Mouse (Mus musculus): ENCODE measurements around the gene Msh5. TPM values are rescaled to one million over a fixed set of nuclear protein-coding genes. Genes with fewer than 3 reads are reported as not detected.

Gene Msh5
- polyA plus RNA-seq, 1 experiment = 6.0 TPM

DNA sequence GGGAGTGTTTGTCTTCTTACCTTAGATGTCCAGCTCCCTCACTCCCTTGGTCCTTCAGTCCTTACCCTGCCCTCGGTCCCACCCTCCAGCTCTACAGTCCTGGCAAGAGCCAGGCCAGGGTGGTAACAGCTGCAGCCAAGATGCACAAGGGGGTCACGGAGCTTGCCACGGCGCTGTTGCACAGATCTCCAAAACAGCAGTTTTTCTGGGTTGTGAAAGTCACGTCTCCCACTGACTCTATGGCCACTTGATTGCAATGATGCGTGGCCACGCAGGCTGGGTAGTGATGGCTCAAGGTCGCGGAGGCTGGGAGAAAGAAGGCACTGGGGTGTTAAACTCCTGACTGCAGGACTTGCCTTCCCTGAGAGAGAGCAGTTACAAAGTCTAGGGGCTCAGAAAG, 24.9 kb upstream of the Msh5 start:
- TF ChIP-seq POLR2A (IDR thresholded peaks at IDR 0.05; ENCODE audit: borderline replicate concordance, extremely low read depth, low read depth, low read length) (no peak), CTCF (IDR thresholded peaks at IDR 0.05; ENCODE audit: insufficient read depth, low read length) (no peak)
- 73% methylated on average over 9 of the region's 9 CpGs for WGBS
- H3K4me1 ChIP-seq (ENCODE audit: control insufficient read depth, insufficient read depth, low read length) = no peaks in the 10 kb centered on the region
- DNase-seq = no peak
- H3K4me3 ChIP-seq (replicated peaks; ENCODE audit: extremely low read depth, low read depth, low read length) = no peak overlapping the region

DNA sequence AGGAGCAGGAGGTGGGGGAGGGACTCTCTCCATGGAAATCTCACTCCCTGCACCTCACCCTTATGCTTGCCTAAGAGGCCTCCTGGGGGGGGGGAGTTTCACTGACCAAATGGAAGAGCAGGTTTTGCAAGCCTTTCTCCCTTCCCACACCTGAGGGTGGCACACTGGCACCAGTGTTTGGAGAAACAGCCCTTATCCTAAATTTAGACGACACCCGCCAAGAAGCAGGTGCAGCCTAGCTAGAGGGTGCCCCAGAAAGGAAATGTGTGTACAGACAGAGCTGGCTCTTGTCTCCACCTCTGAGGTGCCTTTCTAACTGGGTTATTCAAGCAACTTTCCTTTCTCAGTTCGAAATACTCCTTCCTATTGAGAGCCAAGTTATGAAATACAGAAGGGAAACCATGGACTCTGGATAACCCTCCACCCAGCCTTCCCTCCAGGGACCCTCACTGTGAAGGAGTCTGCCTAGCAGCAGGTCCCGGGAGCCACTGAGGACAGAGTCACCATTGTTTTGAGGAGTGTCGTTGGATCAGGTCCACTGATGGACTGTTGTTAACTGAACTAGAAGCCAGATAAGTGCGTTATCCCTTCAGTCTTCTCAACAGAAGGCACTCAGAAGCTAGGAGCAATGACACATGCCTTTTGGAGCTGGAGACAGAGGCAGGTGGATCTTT, 24.1 kb upstream of the Msh5 start:
- Histone ChIP-seq H3K4me1 (ENCODE audit: control insufficient read depth, insufficient read depth, low read length) (no peaks in the 10 kb centered on the region), H3K4me3 (replicated peaks; ENCODE audit: extremely low read depth, low read depth, low read length) (no peak overlapping the region)
- 47% methylated on average over 6 of the region's 6 CpGs for WGBS
- TF ChIP-seq POLR2A (IDR thresholded peaks at IDR 0.05; ENCODE audit: borderline replicate concordance, extremely low read depth, low read depth, low read length) (no peak), CTCF (IDR thresholded peaks at IDR 0.05; ENCODE audit: insufficient read depth, low read length) (peak; percentile 21; the same call in 1 of the 2 replicates)
- no peak for DNase-seq

DNA sequence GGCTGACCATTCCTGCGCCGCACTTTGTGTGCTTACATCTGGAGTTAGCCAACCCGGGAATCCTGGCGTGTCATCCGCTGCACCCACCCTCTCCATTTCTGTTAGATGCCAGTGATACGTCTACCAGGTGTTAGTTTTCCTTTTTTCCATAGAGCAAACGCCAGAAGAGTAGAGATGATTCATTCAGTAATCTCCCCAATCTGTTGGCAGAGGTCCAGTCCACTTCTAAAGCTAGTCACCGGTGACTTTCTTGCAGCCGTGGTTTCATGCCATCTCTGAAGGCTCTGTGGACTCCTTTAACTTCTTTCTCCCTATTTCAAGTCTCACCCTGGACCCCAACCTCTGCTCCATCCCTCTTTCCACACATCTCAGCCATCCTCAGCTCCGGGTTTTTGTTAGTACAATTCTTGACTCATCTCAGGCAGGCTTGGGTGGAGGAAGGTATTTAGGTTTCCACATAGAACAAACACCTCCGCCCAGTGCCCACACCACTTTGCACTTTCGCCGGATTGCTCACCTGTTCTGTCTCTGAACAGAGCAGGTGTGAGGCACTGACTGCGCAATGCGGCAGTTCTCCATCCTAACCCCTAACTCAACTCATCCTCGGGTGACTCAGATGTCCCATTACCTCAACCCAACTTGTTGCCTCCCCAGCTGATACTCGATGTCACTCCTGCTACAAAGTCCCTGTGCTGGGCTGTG, 21.8 kb upstream of the Msh5 start:
- 53% methylated on average over 17 of the region's 17 CpGs for WGBS
- no peak for TF ChIP-seq CTCF (IDR thresholded peaks at IDR 0.05; ENCODE audit: insufficient read depth, low read length)
- peak; percentile 20; the same call in 1 of the 2 replicates for TF ChIP-seq POLR2A (IDR thresholded peaks at IDR 0.05; ENCODE audit: borderline replicate concordance, extremely low read depth, low read depth, low read length)
- H3K4me1 ChIP-seq (ENCODE audit: control insufficient read depth, insufficient read depth, low read length) = peaks cover 5% of the 10 kb centered on the region
- no peak overlapping the region for H3K4me3 ChIP-seq (replicated peaks; ENCODE audit: extremely low read depth, low read depth, low read length)
- DNase-seq = no peak

DNA sequence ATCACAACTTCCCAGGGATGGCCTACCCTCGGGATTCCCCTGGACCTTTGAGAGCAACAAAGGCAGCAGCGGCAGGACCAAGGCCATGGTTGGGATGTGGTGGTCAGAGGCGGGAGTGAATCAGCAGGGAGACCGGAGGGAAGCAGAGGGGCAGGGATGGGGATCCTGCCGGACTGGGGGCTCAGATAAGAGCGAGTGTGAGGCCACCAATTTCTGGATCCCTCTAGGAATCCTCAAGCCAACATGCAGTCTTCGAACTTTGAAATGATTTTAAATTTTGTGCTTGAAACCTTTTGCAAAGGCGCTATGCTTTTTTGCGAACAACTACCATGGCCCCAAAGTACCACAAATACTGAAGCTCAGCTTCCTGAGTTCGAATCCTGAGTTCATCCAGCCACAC, 19.5 kb upstream of the Msh5 start, which contains the start of gene Mpig6b:
Gene Mpig6b (minus strand): TSS at position 101 of the 400 bp plus-strand sequence.
- no peak for TF ChIP-seq POLR2A (IDR thresholded peaks at IDR 0.05; ENCODE audit: borderline replicate concordance, extremely low read depth, low read depth, low read length)
- Histone ChIP-seq H3K4me3 (replicated peaks; ENCODE audit: extremely low read depth, low read depth, low read length) (peak within 1 kb of the TSS; percentile 59), H3K4me1 (ENCODE audit: control insufficient read depth, insufficient read depth, low read length) (peaks cover 5% of the 10 kb centered on the region)
- no peak for DNase-seq
- WGBS = 69% methylated on average over 10 of the region's 10 CpGs

DNA sequence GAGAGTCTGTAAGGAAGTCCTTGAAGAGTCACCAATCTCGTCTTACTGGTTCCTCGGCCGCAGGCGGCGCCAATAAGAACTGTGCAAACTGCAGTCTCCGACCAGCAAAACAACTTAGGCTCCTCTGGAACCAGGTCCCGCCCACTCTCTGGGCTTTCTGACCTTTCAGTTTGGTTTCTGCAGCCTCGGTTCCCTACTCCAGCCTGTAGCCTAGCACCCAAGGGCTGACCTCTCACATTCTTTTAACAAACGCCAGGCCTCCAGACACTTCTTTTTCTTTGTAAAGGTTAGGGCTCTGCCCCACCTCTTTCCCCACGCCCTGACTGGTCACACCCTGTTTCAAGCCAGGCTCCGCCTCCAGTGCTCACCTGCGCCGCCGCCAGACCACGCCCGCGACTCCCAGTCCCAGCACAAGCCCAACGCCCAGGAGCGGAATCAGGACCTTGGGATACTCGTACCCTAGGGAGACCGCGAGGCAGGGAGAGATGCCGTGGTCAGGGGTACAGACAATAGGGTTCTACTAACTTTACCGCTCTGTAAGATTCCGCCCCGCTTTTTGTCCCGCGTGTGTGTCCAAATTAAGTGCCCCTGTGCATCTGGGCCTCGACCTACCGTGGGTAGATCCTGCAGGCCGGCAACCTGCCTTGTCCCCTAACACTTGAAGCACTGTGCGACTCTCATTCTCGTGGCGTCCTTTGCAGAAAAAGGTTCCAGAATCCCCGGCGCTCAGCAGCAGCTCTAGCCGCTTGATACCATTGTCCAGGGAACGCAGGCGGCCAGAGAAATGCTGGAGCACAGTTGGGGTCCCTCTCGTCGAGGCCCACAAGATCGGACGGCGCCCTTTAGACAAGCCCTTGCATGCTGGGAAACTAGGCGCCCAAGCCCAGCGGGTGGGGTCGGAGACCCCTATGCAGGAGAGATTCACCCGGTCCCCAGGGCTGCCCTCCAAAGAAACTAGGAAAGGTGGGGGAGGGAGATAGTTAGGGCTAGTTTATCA, 18.7 kb upstream of the Msh5 start, which contains the start of gene Ly6g6c:
Gene Ly6g6c (plus strand): TSS at position 438 of the 997 bp plus-strand sequence.
- Histone ChIP-seq H3K4me1 (ENCODE audit: control insufficient read depth, insufficient read depth, low read length) (peaks cover 8% of the 10 kb centered on the region), H3K4me3 (replicated peaks; ENCODE audit: extremely low read depth, low read depth, low read length) (peak within 1 kb of the TSS; percentile 59)
- 4% methylated on average over 48 of the region's 48 CpGs for WGBS
- TF ChIP-seq POLR2A (IDR thresholded peaks at IDR 0.05; ENCODE audit: borderline replicate concordance, extremely low read depth, low read depth, low read length) = peak; percentile 38; the same call in 1 of the 2 replicates
- TF ChIP-seq CTCF (IDR thresholded peaks at IDR 0.05; ENCODE audit: insufficient read depth, low read length) = no peak
- peak; percentile 78 for DNase-seq

DNA sequence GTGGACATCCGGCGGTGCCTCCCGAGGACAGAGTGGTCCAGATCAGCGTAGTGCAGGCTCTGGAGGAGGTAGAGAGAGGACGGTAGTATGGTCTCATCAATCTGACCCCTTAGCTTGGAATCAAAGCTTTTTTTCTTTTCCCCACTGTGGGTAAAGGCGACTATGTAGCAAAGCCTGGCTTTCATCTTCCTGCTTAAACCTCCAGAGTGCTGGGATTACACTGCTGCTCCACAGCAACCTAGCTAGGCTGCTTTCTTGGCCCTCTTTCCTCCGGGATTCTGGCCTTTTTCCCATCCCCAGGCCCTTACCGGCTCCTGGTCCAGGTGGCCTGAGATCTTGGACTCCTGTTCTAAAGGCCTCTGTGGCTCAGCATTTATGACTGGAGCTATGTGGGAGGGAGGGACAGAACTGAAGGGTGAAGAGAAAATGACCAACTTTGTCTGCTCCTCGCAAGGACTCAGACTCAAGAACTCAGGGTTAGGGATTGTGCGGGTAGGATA, 17.9 kb upstream of the Msh5 start:
- no peak overlapping the region for H3K4me3 ChIP-seq (replicated peaks; ENCODE audit: extremely low read depth, low read depth, low read length)
- H3K4me1 ChIP-seq (ENCODE audit: control insufficient read depth, insufficient read depth, low read length) = peaks cover 11% of the 10 kb centered on the region
- 37% methylated on average over 10 of the region's 10 CpGs for WGBS
- TF ChIP-seq CTCF (IDR thresholded peaks at IDR 0.05; ENCODE audit: insufficient read depth, low read length) (no peak), POLR2A (IDR thresholded peaks at IDR 0.05; ENCODE audit: borderline replicate concordance, extremely low read depth, low read depth, low read length) (no peak)
- peak; percentile 41 for DNase-seq

DNA sequence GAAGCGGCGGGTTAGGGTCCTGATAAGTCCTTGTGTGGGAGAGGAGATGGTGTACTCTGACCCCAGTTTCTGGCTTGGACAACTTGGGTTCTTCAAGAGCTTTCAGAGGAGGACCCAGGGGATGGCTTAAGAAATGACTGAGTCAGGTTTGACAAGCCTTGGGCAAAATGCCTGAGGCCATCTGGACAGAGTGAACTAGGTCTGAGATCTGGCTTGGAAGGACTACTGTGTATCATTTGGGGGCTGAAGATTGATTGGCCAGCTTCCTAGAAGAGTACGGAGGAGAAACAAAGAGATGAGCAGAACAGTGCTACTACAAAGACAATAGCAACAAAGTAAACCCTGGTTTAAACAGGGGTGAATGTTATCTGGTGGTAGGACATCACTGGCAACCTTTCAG, 16.9 kb upstream of the Msh5 start:
- TF ChIP-seq POLR2A (IDR thresholded peaks at IDR 0.05; ENCODE audit: borderline replicate concordance, extremely low read depth, low read depth, low read length) = no peak
- TF ChIP-seq CTCF (IDR thresholded peaks at IDR 0.05; ENCODE audit: insufficient read depth, low read length) = no peak
- Histone ChIP-seq H3K4me3 (replicated peaks; ENCODE audit: extremely low read depth, low read depth, low read length) (no peak overlapping the region), H3K4me1 (ENCODE audit: control insufficient read depth, insufficient read depth, low read length) (peaks cover 11% of the 10 kb centered on the region)
- 70% methylated on average over 3 of the region's 3 CpGs for WGBS
- no peak for DNase-seq

DNA sequence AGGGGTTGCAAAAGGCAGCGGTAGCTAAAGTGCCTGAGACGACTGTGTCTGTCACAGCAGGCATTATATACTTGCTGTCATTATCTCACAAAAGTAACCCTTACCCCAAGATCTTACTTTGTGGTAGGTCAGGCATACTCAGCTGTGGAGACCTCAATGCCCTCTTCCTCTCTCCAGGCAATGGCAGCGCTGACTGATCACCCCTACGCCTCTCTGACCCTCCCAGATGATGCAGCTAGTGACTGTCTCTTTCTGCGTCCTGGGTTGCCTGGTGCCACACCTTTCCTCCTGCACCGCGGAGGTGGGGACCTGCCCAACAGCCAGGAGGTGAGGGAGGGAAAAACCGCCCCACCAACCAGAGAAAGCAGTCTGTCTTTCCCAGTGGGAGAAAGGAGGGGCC, 14.8 kb upstream of the Msh5 start:
- H3K4me1 ChIP-seq (ENCODE audit: control insufficient read depth, insufficient read depth, low read length) = peaks cover 12% of the 10 kb centered on the region
- 85% methylated on average over 8 of the region's 8 CpGs for WGBS
- H3K4me3 ChIP-seq (replicated peaks; ENCODE audit: extremely low read depth, low read depth, low read length) = no peak overlapping the region
- no peak for DNase-seq
- TF ChIP-seq POLR2A (IDR thresholded peaks at IDR 0.05; ENCODE audit: borderline replicate concordance, extremely low read depth, low read depth, low read length) (no peak), CTCF (IDR thresholded peaks at IDR 0.05; ENCODE audit: insufficient read depth, low read length) (no peak)
